Mouse (Mus musculus) ovary, postnatal 14 days (tissue): ENCODE measurements at regions not wholly inside any gene's neighbourhood (a gene's known extent, or its start where the extent isn't known, plus 50 kb on each side); places are given as distances from the start of the nearest gene placed in this dataset.

Experiments used
- DNase-seq: peaks from one replicate; pipeline ENCODE4 v3.0.0; 2022; ENCODE audit warnings: low spot score

DNA sequence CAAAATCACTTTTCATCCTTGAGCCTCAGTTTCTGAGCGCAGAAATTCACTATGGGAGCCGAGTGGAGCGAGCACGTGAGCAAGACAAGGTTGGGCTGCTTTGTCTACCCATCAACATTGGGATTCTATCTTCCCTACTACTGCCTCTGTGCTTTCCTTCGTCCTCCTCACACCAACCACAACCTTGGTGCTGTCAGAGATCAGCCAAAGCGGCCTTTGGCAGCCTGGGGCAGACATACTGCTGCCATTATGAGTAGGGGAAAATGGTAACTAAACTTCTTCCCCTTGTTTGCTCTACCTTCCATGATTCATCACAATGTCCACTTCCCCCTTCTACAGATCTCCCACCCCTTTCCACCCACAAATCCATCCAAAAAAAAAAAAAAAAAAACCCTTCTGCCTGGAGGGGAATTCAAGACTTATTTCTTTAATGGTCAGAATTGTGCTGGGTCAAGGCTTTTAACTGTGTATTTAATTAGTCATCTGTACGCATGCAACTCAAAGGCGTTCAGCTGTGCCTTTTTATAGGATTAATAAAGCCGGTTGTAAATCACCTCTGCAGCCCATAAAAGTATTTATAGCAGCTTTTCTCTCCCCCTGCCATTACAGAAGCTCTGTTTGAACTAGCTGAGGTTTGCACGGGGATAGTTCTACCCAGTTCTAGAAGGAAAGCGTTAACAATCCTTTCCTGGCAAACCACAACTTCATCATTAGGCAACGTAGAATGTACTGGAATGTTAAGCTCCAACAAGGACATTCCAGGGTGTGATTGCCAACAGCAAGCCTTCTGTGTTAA is 340.4 kb downstream of the Pik3r1 start:
- DNase-seq = no peak

DNA sequence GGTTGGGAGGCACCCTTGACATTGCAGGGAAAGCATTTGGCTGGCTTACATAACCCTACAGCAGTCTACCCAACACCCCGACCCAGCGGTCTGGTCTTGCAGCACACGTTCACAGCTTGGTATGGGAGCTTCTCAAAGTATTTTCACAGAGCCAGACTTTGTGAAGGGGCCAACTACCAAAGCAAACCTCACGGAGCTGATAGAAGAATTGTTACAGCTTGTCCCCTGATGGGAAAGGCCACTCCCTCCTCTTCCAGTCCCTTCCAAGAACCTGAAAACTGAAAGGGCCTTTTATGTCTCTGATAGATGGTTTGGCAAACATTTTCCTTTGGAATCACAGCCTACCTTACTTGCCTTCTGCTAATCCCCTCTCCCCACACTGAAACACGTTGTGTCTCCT is 341.6 kb downstream of the Pik3r1 start:
- no peak for DNase-seq

DNA sequence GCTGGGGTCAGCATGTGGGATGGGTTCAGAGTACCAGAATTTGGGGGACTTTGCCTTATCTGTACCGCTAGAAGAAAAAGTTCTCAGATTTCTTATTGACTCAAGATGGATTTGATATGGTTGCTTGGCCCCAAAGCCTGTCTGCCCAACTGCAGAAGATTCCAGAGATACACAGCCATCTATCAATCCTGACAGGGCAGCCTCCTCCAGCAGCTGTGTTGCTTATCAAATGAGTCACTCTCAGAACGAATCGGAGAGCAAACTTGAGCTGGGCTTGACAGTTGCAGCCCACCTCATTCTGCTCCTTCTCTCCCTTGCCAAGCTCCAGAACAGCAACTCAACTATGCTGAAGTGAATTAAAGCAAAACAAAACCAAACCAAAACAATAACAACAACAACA is 345.9 kb downstream of the Pik3r1 start:
- DNase-seq = no peak

DNA sequence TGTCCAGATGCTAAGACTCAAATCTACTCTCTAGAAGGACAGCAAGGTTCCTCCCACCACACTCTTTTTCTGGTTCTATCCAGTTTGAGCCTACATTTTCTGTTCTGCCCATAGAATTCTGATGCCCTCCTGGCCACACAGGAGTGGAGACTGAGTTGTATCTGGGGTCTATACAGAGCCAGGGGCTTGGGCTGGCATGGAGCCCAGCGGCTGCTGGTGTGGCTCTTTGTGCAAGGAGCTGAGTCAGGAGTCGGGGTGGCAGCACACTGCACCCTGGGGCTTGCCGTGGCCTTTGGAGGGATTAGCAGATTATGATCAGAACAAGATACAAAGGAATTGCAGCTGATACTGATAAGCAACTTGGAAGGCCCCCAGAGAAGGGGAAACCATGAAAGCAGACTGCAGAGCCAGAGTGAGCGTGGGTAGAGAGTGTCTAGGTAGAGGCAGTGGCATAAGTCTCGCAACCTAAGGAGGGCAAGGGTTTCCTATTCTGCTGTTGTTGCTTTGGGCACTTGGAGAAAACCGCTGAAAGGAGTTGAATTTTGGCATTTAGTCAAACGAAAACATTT is 348.5 kb downstream of the Pik3r1 start:
- DNase-seq = no peak

DNA sequence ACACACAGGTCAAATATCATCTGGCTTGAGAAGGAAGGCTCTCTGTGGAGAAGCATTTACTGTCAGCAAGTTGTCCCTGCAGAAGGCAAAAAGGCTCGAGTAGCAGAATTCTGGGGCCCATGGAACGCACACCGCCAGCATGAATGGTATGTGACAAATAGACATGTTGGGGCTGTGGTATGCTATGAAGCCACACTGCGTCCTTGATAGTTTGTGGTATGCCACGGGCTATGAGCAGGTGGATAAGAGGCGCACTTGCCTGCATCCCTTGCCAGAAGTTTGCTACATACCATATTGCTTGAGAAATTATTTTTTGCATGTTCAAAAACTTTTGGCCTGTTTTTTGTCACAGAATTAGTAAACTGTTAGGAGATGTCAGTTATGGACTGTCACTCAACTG is 349.7 kb downstream of the Pik3r1 start:
- DNase-seq = no peak

DNA sequence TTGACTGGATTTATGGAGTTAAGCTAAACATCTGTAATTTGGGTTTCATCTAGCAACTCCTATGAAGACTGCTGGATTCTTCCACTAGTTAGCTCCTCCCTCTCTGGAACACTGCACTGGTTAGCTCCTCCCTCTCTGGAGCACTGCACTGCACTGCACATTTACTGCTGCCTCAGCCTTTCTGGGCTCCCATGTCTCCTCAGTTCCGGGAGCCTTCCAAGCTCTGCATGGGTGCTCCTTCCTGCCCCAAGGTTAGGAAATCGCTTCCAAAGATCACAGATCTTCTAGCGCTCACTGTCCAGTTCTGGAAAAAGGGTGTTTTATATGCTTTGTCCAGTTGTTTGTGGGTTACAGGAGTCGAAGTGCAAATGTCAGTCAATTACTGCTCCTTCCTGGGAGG is 359.1 kb downstream of the Pik3r1 start:
- DNase-seq = no peak

DNA sequence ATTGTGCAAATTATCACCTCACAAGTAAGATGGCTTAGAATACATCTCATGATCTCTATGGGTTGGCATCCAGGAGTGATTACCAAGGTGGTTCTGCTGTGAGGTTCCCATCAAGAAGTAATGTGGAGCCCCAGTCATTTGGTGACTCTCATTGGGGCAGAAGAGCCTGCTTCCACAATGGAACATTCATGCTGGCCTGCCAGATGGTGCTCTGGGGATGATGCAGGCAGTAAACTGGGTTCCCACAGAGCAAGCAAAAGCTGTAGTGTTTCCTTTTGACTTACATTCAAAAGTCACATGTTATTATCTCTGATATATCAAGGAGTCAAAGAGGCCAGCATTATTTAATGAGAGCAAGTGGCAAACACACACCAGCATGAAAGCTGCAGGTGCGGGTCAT is 360.4 kb downstream of the Pik3r1 start:
- DNase-seq = no peak

DNA sequence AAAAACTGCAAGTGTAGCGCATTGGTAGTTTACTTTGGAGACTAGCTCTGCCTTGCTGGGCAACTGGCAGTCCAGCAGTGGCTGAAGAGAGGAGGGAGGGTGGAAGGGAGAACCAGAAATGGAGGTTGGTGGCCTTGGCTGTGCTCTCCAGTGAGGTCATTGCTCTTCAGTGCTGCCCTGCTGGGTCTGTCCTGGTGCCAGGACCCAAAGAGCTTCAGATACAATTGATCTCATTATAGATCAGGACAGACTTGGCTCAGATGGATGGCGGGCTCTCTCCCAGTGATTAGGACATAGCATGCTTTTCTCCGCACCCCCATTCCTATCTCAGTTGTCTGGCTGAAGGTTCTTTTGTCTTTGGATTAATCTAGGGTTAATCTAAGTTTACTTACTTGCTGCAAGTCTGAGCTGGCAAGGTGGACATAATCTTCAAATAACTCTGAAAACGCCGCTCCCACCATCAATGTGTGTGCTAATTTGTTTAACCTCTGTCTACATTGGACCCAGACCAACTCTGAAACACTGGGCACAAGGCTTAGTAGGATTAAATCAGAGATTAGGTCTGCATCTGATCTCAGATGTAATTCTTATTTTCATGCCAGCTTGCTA is 394.3 kb downstream of the Pik3r1 start:
- DNase-seq = no peak

DNA sequence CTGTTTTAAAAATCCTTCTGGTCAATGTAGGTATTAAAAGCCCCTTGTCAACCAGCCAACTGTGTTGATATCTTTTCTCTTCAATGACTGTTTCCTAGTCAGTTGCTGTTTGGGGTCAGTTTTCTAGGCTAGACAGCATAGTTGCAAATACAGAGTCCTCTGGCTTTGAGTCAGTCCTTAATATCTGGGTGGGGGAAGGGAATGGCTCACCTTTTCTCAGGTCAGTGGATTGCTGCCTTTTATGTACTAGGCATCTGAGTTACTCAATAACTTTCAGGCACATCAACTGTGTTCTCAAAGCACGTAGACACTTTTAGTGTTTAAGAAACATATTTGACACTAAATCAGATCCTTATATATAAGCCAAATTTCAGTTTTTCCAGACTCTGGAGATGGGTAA is 396.1 kb downstream of the Pik3r1 start:
- no peak for DNase-seq

DNA sequence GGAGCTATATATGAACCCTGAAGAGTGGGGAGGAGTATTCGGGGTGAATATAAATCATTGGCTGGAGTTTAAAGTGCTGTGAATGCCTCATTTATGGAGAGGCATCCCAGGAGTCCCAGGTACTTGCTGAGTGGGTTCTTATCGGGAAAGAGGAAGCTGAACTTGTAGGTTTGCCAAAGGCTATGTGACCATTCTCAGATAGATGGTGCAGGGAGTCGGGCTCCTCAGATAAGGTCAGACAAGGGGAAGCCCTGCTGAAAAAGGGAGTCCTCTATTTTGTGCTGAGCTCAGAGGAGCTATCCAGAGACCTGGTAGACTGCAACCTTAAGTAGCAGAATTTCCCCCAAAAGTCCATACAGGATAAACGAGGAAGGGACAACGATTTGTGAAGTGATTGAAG is 399.8 kb downstream of the Pik3r1 start:
- no peak for DNase-seq

DNA sequence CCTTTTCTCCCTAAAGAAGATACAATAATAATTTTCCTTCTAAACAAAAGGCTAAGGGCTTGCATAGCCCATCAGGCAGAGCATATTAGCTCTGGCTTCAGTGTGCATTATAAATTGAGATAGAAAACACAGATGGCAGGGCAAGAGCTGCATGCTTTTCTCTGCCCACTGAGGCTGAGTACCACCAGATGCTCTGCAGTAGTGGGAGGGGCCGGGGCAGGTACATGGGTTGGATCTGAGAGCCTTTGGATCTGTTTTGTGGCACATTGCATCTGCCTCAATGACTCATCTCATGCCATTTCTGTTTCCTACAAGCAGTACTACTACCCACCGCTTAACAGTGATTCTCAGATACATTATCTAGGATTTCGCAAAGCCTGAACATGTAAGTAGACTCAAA is 412.7 kb downstream of the Pik3r1 start:
- no peak for DNase-seq

DNA sequence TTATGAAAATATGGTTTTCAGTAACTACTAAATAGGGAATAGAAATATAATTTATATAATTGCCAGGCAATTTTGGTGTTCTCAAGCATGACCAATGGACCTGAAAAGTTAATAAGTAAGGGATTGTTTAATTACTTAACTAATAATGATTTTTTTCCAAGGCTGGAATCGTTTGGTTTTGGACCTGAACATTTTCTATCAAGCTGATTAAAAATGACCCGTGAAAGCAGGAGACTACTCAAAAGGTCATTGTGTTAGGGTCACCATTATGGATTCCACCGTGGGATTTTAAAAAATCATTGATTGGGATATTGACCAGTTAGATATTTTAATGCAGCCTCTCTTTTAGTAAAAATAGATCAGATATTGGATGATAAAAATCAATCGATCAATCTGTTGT is 416.9 kb downstream of the Pik3r1 start:
- DNase-seq = no peak

DNA sequence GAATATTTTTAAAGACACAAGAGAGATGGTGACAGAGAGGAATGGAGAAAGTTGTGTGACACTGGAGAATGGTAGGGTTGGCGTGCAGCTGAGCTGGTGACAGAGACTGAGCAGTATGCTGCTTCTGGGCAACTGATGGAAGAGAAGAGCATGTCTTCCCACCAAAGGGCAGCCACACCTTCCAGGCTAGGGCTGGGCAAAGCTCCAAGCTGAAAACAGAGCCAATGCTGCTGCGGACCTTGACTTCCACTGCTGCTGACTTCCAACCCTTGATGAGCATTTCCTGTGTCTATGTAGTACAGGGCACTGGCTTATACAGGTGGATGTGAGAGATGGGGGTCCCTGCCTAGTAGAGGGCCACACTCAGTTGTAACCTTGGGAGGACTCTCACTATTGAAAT is 418.7 kb downstream of the Pik3r1 start:
- no peak for DNase-seq

DNA sequence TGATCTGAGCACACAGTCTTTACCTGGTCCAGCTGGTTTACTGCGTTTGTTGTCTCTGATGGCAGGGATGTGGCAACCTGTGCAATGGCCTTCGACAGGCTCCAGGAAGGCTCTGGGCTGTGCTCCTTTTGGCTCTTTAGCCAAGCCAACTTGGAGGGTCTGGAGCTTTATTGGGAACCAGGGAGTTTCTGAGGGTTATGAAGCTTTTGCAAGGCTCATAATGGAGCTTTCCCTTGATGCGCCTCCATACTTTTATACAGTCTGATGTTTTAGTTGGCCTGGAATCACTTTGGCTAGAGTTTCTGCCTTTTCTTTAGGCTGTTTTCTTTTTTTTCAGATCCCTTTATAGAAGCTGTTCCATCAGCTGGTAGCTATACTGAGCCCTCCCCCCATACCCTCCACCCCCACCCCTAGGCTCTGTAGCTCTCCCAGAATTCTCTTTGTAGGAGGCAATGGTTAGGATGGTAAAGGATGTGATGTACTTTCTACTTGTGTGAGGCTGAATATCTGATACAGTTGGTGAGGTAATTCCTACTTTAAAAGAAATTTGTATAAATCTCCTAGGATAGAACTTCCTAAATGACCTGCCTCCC is 429.6 kb downstream of the Pik3r1 start:
- no peak for DNase-seq

DNA sequence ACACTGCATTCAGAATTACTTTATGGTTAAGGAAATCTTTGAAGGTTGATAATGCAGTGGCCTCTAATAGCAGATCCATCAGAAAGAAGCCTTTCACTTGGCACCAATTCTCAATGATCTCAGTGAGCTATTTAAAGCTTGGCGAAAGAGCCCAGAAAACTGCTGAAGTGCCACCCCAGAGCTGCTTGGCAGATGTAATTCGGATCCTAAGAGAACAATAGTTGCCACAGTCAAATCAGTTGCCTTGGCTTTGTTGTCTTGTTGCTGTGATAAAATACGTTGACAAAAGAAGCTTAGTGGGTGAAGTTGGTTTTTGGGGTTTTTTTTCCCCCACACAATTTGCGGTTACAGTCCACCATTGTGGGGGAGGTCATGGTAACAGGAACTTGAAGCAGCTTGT is 449.4 kb downstream of the Pik3r1 start:
- DNase-seq = no peak

DNA sequence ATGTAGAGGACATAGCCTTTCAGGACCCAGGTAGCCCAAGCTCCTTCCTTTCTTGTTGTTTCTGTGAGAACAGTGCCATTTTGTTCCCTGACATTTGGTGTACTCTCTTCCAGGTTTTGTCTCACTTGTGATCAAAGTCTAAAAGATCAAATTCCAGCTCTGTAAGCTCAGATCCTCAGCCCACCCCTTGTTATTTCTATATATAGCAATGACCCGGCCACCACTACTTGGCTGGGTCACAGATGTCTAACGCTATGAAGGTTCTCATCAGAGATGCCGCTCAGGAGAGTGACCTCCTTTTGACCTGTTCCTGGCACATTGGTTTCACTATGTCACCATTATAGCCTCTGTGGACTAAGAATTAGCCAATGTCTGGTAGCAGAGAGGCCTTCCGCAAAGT is 451.7 kb downstream of the Pik3r1 start:
- DNase-seq = no peak

DNA sequence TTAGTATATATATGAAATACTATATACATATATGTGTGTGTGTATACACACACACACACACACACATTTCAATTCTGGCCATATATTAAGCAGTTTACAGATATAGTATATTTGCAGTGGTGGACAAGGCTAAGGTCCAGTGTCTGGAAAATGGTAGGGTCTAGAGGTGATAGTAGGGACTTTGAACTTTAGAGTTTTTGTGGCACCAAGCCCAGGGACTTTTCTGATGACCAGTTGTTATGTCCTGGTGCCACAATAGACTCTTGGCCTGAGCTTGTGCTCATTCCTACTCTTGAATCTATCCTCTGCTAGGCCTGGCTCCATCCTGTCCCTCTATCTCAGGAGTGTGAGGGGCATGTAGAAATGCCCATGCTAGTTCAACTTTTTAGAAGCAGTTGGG is 454.0 kb downstream of the Pik3r1 start:
- no peak for DNase-seq

DNA sequence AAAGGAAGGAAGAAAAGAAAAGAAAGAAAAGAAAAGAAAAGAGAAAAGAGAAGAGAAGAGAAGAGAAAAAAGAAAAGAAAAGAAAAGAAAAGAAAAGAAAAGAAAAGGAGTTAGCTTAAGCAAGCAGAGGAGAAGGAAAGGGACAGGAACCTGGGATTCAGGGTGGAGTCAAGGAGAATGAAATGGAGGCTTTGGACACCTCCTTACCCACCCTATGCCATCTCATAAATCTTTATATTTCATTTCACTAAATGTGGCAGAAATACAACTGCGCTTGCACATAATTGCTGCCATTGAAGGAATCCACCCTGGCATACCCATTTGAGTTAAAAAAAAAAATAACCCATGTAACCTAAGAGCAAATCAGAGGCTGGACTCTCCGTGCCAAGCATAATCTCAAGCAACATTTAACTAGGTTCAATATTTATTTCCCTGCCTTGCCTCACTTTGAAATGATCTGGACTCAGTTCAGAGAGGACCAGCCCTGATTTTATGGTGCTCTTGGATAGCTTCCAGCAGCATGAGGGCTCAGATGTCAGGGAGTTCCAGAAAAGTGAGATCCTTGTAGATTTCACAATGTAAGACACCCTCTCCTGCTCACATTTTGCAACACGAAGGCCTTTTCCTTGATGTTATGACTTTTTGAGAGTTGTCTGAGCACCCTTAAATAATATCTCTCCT is 456.2 kb downstream of the Pik3r1 start:
- DNase-seq = peak; percentile 16

DNA sequence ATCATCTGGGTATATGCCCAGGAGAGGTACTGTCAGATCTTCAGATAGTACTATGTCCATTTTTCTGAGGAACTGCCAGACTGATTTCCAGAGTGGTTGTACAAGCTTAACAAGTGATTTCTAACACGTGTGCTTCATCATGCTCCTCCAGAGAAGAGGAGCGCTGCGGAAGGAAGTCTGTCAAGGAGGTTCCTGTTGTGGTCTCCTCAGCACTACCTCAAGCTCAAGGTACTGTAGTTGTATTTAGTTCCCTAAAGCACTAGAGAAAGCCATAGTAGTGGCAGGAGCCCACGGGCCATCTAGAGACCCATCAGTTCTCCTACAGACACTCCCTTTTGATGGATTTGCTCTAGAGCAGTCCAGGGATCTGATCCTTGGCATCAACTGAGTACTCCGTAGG is 459.3 kb downstream of the Pik3r1 start:
- no peak for DNase-seq

DNA sequence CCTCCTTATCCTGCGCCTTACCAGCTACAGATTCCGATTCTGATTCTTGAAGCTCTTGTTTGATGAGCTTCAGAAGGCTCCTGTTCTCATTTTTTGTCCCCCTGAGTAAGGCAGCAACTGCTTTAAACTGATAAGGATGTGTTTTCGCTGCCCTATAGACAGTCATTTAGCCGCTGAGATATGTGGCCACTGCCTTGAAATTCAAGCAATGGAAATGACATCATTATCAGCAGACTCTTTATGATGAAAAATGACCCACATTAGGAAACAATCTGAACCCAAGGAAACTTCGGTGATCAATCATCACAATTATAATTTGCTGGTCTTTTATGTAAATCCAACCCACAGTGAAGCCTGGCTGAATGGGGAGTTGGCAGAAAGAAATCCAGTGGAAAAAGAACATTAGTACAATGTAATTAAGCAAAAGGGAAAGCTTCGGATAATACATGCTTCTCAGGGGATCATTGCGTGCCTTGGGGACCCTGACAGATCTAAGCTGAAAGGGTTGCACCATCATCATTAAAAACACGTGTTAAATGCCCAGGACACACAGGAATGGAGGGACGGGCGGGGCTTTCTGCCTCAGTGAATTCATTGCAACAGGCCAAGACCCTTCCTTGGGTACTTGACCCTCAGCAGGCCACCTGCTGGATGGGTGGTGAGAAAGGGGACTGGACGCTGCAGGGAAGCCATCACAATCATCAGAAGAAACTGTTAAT is 462.2 kb downstream of the Pik3r1 start:
- DNase-seq = no peak

DNA sequence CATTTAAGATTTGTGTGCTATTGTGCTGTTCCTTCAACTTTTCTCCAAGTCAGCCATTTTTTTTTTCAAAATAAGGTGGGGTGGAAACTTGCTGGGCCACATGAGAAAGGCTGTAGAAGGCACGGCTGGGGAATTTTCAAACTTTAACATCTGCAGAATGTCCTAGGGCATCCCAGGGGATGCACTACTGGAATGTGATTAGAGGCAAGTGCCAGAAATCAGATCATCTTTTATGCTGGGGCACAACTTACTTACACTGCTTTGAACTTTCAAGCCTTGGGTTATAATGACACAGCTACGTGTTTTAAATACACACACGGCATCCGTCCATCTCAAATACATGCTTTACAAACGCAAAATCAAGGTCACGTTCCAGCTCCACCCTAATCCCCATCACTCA is 463.0 kb downstream of the Pik3r1 start:
- DNase-seq = no peak

DNA sequence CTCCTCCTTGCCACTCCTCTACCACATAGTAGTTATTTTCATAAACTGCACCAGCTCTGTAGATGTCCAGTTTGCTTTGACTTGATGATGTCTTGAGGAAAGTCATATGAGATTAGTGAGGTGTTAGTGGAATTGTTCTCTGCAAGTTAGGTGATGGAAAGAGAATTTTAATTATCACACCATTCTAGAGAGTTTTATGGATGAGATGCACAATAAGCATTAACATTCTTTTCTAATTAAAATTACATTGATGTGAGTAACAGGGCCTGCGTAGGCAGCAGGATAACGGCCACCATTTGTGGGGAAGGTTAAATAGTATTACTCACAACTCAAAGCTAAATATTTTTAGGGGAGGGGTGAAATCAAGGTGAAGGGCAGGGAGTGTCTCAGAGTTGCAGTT is 466.7 kb downstream of the Pik3r1 start:
- DNase-seq = no peak
